Mouse (Mus musculus) small intestine, adult 2 months (tissue): ENCODE data around the gene 1600014C23Rik.
A peak's percentile ranks its signal among the peaks of the same experiment; 100 is the strongest.

Experiments used
- CTCF ChIP-seq: fragments of 200-500 bp; IDR thresholded peaks from 2 replicates; pipeline ENCODE4 v1.5.1; 2012; ENCODE audit warnings: low read depth, mild to moderate bottlenecking, control low read depth, inconsistent platforms, low read length, moderate library complexity, mixed read lengths; ENCODE audit not compliant: insufficient replicate concordance, insufficient read length; ENCODE audit errors: extremely low read depth
- POLR2A ChIP-seq: fragments of 200-500 bp; IDR thresholded peaks from 2 replicates; pipeline ENCODE4 v1.6.1; 2012; ENCODE audit warnings: low read depth, mild to moderate bottlenecking, control low read depth, inconsistent platforms, low read length, moderate library complexity

- TF ChIP-seq POLR2A (no peak), CTCF (peak; percentile 93; the same call in 1 of the 2 replicates)
These were observed 2.3 kb downstream of the 1600014C23Rik start for GRCm38 (mm10) chr17:45731172-45731864.
